Mouse (Mus musculus): ENCODE data around the gene Arl2. TPM values are rescaled to one million over a fixed set of nuclear protein-coding genes. Genes with fewer than 3 reads are reported as not detected.

Gene Arl2
- total RNA-seq (2023), result 10 to 100 TPM; 12.9 to 17.1 TPM

GRCm38 (mm10) chr19:6141394-6141749 is at the start of gene Arl2:
TSS of gene Arl2 (minus strand) at chr19:6141548.

GRCm38 (mm10) chr19:6184131-6184530 is 42.8 kb upstream of the Arl2 start, which contains the start of gene Majin:
TSS of gene Majin (plus strand) at chr19:6184388.

DNA sequence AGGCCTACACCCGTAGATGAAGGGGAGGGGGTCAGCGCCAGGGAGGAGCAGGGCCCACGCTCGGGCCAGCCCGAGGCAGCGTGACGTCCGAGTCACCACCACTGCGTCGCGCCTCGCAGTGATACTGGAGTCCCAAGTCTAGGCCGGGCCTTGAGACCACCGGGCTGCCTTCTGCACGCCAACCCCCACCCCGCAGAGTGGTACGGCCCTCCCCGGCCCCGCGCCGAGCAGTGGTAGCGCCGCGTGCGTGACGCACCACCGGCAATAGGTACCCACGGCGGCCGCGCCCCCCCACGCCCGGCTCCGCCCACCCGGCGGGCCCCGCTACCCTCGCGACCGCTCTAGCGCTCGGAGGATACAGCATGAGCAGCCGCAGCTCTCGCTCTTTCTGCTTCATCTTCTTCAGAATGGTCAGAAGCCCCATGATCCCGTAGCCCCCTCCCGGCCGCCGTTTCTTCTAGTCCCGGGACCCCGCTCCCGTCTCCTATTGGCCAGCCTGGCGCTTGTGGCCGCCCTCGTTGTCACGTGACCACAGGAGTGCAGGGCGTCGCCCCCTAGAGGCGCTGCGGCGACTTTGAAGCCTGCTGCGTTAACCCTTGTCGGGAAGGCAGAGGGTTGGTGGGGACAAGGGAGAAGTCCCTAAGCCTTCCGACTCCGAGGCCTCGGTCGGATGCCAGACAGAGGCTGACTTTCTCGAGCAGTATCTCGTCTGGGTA is 512 bp downstream of the Arl2 start, which contains the start of gene Batf2:
Gene Batf2, plus strand, starts transcription at position 306 of the 716 bp plus-strand sequence.

DNA sequence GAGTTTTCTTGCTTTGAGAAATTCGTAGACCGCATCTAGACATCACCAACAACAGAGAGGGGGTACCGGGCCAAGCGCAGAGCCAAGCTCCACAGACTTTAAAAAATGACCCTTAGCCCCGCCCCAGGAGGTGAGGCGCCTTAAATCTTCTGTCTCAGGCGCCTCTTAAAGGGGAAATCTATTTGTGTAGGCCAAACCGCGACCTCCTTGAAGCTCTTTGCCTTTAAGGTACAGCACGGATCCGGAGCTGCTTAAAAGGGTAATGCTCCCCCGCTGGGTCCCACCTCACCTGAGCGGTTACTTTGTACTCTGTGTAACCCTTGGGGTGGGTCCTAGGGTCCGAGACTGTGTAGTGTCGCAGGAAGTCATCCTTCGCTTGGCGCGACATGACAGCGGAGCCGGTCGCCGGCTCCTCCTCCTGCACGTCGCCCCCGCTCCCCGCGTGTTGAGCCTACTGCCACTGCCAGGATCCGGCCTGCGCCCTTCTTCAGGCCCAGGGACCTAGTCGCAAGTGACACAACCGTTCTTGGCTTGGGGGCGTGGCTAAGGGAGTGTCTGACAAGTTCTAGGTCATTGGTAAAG is 13.5 kb downstream of the Arl2 start, which contains the start of gene Snx15:
Gene Snx15, minus strand, starts transcription at position 545 of the 582 bp plus-strand sequence.

DNA sequence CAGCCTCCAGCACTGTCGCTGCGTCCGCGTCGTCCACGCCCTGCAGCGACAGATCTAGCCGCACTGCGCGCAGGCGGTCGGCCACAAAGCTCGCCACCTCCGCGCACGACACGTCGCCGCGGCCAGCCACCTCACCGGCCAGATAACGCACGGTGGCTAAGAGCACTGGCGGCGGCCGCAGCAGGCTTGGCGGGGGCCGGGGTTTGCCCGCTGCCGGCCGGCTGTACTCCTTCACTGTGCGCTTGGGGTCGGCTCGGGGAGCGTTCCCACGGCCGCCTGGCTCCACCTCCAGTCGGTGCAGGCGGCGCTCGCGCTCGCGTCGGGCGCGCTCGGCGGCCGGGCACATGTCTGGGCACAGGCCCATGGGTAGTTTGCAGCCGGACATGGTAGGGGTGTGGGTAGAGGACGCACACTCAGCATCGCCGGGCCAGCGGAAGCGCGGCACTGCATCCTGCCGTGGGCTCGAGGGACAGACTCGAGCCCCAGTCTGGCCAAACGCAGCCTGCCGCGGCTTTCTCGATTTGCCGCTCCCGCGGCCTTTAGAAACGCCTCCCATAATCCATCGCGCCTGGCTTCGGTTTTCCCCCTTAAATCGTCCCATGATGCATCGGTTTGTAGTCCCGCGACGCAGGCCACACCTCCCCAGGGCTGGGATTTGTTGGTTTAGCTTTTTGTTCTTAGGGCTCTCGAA is 23.2 kb downstream of the Arl2 start, which contains the start of gene Sac3d1:
Gene Sac3d1, minus strand, starts transcription at position 665 of the 691 bp plus-strand sequence.

DNA sequence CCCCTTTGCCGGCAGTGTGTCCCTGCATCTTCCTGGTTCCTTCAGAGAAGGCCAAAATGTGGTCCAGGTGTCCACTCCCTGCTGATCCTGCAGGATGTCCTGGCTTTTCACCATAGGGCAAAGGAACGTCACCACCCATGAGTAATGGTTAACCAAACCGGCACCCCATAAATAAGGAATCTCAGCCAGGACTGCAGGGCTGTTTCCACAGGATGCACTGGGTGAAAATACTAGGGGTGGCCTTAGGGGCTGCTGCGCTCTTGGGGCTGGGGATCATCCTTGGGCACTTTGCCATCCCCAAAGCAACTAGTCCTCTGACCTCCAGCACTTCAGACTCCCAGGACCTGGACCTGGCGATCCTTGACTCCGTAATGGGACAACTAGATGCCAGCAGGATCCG is 35.8 kb downstream of the Arl2 start, which contains the start of gene Naaladl1:
Gene Naaladl1, plus strand, starts transcription at position 197 of the 400 bp plus-strand sequence.

GRCm38 (mm10) chr19:6094119-6094518 is 47.2 kb downstream of the Arl2 start, which contains the start of gene AC131692.1:
TSS of gene AC131692.1 (plus strand) at chr19:6094419.

DNA sequence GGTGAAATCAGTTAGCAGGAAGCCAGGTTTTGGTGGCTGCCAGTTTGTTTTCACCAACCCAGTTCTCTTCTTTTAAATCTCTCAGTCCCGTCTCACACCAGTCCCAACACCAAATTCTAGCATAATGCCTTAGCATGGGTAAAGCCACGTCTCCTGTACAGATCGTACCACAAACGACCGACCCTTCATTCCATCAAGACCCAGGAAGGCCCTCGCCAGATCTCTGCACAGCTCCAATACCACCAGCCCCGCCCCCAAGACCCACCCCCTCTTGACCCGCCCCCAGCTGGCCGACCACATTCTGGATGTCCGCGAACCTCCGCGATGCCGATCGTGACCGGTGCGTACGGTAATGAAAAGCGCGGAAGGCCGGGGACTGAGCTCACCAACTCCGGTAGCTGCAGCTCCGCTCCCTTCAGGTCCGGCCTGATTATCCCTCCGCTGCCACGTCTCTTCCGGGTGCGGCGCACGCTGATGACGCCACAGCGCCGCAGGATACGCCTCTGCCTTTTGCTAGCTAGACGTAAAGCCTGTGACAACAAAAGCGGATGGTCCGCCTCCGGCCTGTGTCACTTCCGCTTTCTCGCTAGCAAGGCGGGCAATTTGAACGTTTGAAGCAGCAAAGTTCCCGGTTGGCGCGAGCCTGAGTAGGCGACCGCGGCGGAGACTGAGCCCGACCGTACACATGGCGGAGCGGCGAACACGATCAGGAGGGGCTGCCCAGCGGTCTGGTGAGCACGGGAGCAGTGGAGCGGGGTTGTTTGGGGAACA is 56.7 kb downstream of the Arl2 start, which contains the start of the genes Zfpl1 and Cdca5:
Gene Zfpl1, minus strand, starts transcription at position 479 of the 771 bp plus-strand sequence.
Gene Cdca5, plus strand, starts transcription at position 506 of the 771 bp plus-strand sequence.

Other genes with a start within 250 kb of the Arl2 start
- 1 to 10 TPM; 2.4 to 3.3 TPM for gene Tigd3, start 247.4 kb downstream of the Arl2 start, total RNA-seq (2023)
- gene Dpf2, start 228.5 kb downstream of the Arl2 start, total RNA-seq (2023), result 100 to 1,000 TPM; 106 to 111 TPM
- 1 to 10 TPM; 3.2 to 4.7 TPM for gene Cdc42ep2, start 216.7 kb downstream of the Arl2 start, total RNA-seq (2023)
- 10 to 100 TPM; 38.1 to 39.3 TPM for gene Pola2, start 177.3 kb downstream of the Arl2 start, total RNA-seq (2023)
- 1 to 10 TPM; 1.9 to 2.3 TPM for gene Slc22a20, start 155.4 kb downstream of the Arl2 start, total RNA-seq (2023)
- 100 to 1,000 TPM; 242 to 264 TPM for gene Capn1, start 125.7 kb downstream of the Arl2 start, total RNA-seq (2023)
- gene Syvn1, start 95.0 kb downstream of the Arl2 start, total RNA-seq (2023), result 10 to 100 TPM; 40.0 to 42.7 TPM
- gene Mrpl49, start 83.8 kb downstream of the Arl2 start, total RNA-seq (2023), result 10 to 100 TPM; 15.5 to 17.7 TPM
- 1,000 to 10,000 TPM; 1,500 to 1,520 TPM for gene Fau, start 83.7 kb downstream of the Arl2 start, total RNA-seq (2023)
- gene Znhit2, start 80.4 kb downstream of the Arl2 start, total RNA-seq (2023), result 10 to 100 TPM; 11.3 to 13.7 TPM
- 10 to 100 TPM in 1 of 2 experiments, 1 to 10 TPM in 1; 9.7 to 10.8 TPM for gene Tm7sf2, start 73.2 kb downstream of the Arl2 start, total RNA-seq (2023)
- gene Vps51, start 64.3 kb downstream of the Arl2 start, total RNA-seq (2023), result 10 to 100 TPM; 71.2 to 76.9 TPM
- not detected for gene Tmem262, start 61.5 kb downstream of the Arl2 start, total RNA-seq (2023)
- gene Gm28374, start 59.3 kb downstream of the Arl2 start, total RNA-seq (2023), result not detected
- 10 to 100 TPM; 23.8 to 26.0 TPM for gene Zfpl1, start 56.6 kb downstream of the Arl2 start, total RNA-seq (2023)
- 10 to 100 TPM; 31.2 to 31.6 TPM for gene Cdca5, start 56.6 kb downstream of the Arl2 start, total RNA-seq (2023)
- gene AC131692.1, start 47.1 kb downstream of the Arl2 start, total RNA-seq (2023), result 1 to 10 TPM; 1.2 to 2.0 TPM
- gene Naaladl1, start 35.8 kb downstream of the Arl2 start, total RNA-seq (2023), result 1 to 10 TPM in 1 of 2 experiments, under 1 TPM in 1; 0.46 to 1.7 TPM
- gene Sac3d1, start 22.9 kb downstream of the Arl2 start, total RNA-seq (2023), result 1 to 10 TPM; 6.6 to 7.2 TPM
- 10 to 100 TPM; 11.3 to 14.2 TPM for gene Snx15, start 13.2 kb downstream of the Arl2 start, total RNA-seq (2023)
- gene Batf2, start 565 bp downstream of the Arl2 start, total RNA-seq (2023), result 1 to 10 TPM in 1 of 2 experiments, under 1 TPM in 1; 0.94 to 1.3 TPM
- not detected for gene Majin, start 42.8 kb upstream of the Arl2 start, total RNA-seq (2023)
- gene Gpha2, start 84.8 kb upstream of the Arl2 start, total RNA-seq (2023), result not detected
- 10 to 100 TPM; 18.7 to 20.3 TPM for gene Ppp2r5b, start 94.3 kb upstream of the Arl2 start, total RNA-seq (2023)
- 100 to 1,000 TPM in 1 of 2 experiments, 10 to 100 TPM in 1; 88.4 to 104 TPM for gene Atg2a, start 100.1 kb upstream of the Arl2 start, total RNA-seq (2023)
- 100 to 1,000 TPM; 198 to 207 TPM for gene Ehd1, start 135.2 kb upstream of the Arl2 start, total RNA-seq (2023)
- gene Cdc42bpg, start 164.9 kb upstream of the Arl2 start, total RNA-seq (2023), result 10 to 100 TPM in 1 of 2 experiments, 1 to 10 TPM in 1; 7.5 to 11.7 TPM
- 10 to 100 TPM; 21.9 to 22.6 TPM for gene Men1, start 193.4 kb upstream of the Arl2 start, total RNA-seq (2023)
- 100 to 1,000 TPM; 397 to 423 TPM for gene Map4k2, start 199.6 kb upstream of the Arl2 start, total RNA-seq (2023)
- 100 to 1,000 TPM; 454 to 459 TPM for gene Sf1, start 222.1 kb upstream of the Arl2 start, total RNA-seq (2023)
- 1 to 10 TPM; 3.1 to 4.6 TPM for gene Pygm, start 242.9 kb upstream of the Arl2 start, total RNA-seq (2023)

Data from neutrophil, adult 83 days (primary cell).